Mouse (Mus musculus) stomach, embryonic 14.5 days (tissue): ENCODE data around the gene Fcf1. TPM values are rescaled to one million over a fixed set of nuclear protein-coding genes. Genes with fewer than 3 reads are reported as not detected.

Source experiments
- ATAC-seq: fragments of 200-750 bp; cut with Nextera tagmentation; 2 replicates; pipeline ENCODE4 v1.8.0; 2017; ENCODE audit warnings: low read depth, moderate TSS enrichment; ENCODE audit not compliant: insufficient number of reproducible peaks, insufficient read depth, low FRiP score
- H3K27ac ChIP-seq: fragments of 300-500 bp; sonication (generic); 2 replicates; pipeline ENCODE4 v1.5.1; 2014; ENCODE audit warnings: mild to moderate bottlenecking, low read length, moderate library complexity, mixed read lengths
- H3K27me3 ChIP-seq: fragments of 300-500 bp; sonication (generic); 2 replicates; pipeline ENCODE4 v1.6.1; 2014; ENCODE audit warnings: low read length, control low read depth, mixed read lengths; ENCODE audit not compliant: control insufficient read depth, insufficient read depth
- H3K36me3 ChIP-seq: fragments of 300-500 bp; sonication (generic); 2 replicates; pipeline ENCODE4 v1.6.1; 2014; ENCODE audit warnings: mild to moderate bottlenecking, control low read depth, low read length, moderate library complexity, mixed read lengths; ENCODE audit not compliant: control insufficient read depth, insufficient read depth
- H3K4me1 ChIP-seq: fragments of 300-500 bp; sonication (generic); 2 replicates; pipeline ENCODE4 v1.6.1; 2014; ENCODE audit warnings: low read length, control low read depth, mixed read lengths; ENCODE audit not compliant: control insufficient read depth, insufficient read depth
- H3K4me2 ChIP-seq: fragments of 300-500 bp; sonication (generic); replicated peaks from 2 replicates; pipeline ENCODE4 v1.6.1; 2014; ENCODE audit warnings: low read depth, low read length, control low read depth
- H3K4me3 ChIP-seq: fragments of 300-500 bp; sonication (generic); 2 replicates; pipeline ENCODE4 v1.5.1; 2014; ENCODE audit warnings: low read depth, low read length, control low read depth
- H3K9ac ChIP-seq: fragments of 300-500 bp; sonication (generic); replicated peaks from 2 replicates; pipeline ENCODE4 v1.6.1; 2014; ENCODE audit warnings: low read depth, mild to moderate bottlenecking, control low read depth, low read length, moderate library complexity, mixed read lengths
- H3K9me3 ChIP-seq: fragments of 300-500 bp; sonication (generic); 2 replicates; pipeline ENCODE4 v1.6.1; 2016; ENCODE audit warnings: low read depth, low read length, control low read depth; ENCODE audit not compliant: control insufficient read depth
- WGBS: fragments of 180-500 bp; shearing (Covaris S2); extraction: QIAGEN DNeasy Blood & Tissue Kit; methylation state at CpG from one replicate; pipeline ENCODE4 v1.1.7; 2014; 5-methylcytosine and 5-hydroxymethylcytosine counted together
- polyA plus RNA-seq: library from polyadenylated mRNA; unstranded; fragments of >200 nt; fragmentation: Nextera tagmentation; extraction: Ambion mirVana; gene quantifications from 2 replicates; pipeline ENCODE4 v1.2.1, GENCODE M21; 2014

Fcf1 gene
- 145 and 147 TPM in 2 replicates for polyA plus RNA-seq

GRCm38 (mm10) chr12:84970428-84971096, at the start of gene Fcf1, which contains the start of gene Arel1:
Fcf1 (plus strand) TSS chr12:84970897.
Arel1 (minus strand) TSS chr12:84970900.
- H3K4me1 ChIP-seq: peaks cover 12% of the 10 kb centered on the region
- WGBS: under 1% methylated on average over 42 of the region's 42 CpGs
- peak; percentile 84 for ATAC-seq
- peaks cover 17% of the 10 kb centered on the region; the same call in 1 of the 2 replicates for H3K36me3 ChIP-seq
- peak within 1 kb of the TSS; percentile 91 for H3K4me3 ChIP-seq
- peak within 1 kb of the TSS; percentile 60 for H3K9ac ChIP-seq
- H3K4me2 ChIP-seq: peak within 1 kb of the TSS; percentile 96
- no peaks in the 10 kb centered on the region for H3K27me3 ChIP-seq
- H3K9me3 ChIP-seq: no peaks in the 10 kb centered on the region
- H3K27ac ChIP-seq: peak within 1 kb of the TSS; percentile 52; the same call in 1 of the 2 replicates

GRCm38 (mm10) chr12:84921881-84922419, 48.7 kb upstream of the Fcf1 start:
- H3K4me1 ChIP-seq: no peaks in the 10 kb centered on the region
- no peaks in the 10 kb centered on the region for H3K9me3 ChIP-seq
- H3K9ac ChIP-seq: no peak overlapping the region
- ATAC-seq: no peak
- H3K27ac ChIP-seq: no peak overlapping the region
- no peak overlapping the region for H3K4me2 ChIP-seq
- no peak overlapping the region for H3K4me3 ChIP-seq
- 76% methylated on average over 8 of the region's 8 CpGs for WGBS
- H3K27me3 ChIP-seq: no peaks in the 10 kb centered on the region
- peaks cover 23% of the 10 kb centered on the region for H3K36me3 ChIP-seq

- no peaks in the 10 kb centered on the region for H3K9me3 ChIP-seq
- H3K36me3 ChIP-seq: peaks cover 30% of the 10 kb centered on the region
- WGBS: 96% methylated on average over 5 of the region's 5 CpGs
Measured at GRCm38 (mm10) chr12:84924324-84924723, 46.4 kb upstream of the Fcf1 start.

GRCm38 (mm10) chr12:84926542-84926941, 44.2 kb upstream of the Fcf1 start:
- Histone ChIP-seq H3K9me3 (no peaks in the 10 kb centered on the region), H3K4me3 (no peak overlapping the region), H3K27ac (no peak overlapping the region), H3K36me3 (peaks cover 33% of the 10 kb centered on the region), H3K4me1 (no peaks in the 10 kb centered on the region), H3K27me3 (no peaks in the 10 kb centered on the region), H3K9ac (no peak overlapping the region), H3K4me2 (no peak overlapping the region)
- WGBS: 89% methylated on average over 6 of the region's 6 CpGs
- ATAC-seq: no peak

More at GRCm38 (mm10) chr12:84924324-84924723, 46.4 kb upstream of the Fcf1 start:
- no peak overlapping the region for H3K9ac ChIP-seq
- no peak overlapping the region for H3K4me3 ChIP-seq
- H3K4me2 ChIP-seq: no peak overlapping the region
- H3K27me3 ChIP-seq: no peaks in the 10 kb centered on the region
- no peak overlapping the region for H3K27ac ChIP-seq
- no peaks in the 10 kb centered on the region for H3K4me1 ChIP-seq
- no peak for ATAC-seq

GRCm38 (mm10) chr12:84932210-84932609, 38.5 kb upstream of the Fcf1 start:
- Histone ChIP-seq H3K36me3 (peaks cover 34% of the 10 kb centered on the region), H3K9me3 (no peaks in the 10 kb centered on the region), H3K4me3 (no peak overlapping the region), H3K27ac (no peak overlapping the region), H3K4me1 (no peaks in the 10 kb centered on the region), H3K4me2 (no peak overlapping the region), H3K9ac (no peak overlapping the region), H3K27me3 (no peaks in the 10 kb centered on the region)
- no peak for ATAC-seq
- 89% methylated on average over 6 of the region's 6 CpGs for WGBS

- WGBS: 72% methylated on average over 5 of the region's 5 CpGs
- no peak overlapping the region for H3K9ac ChIP-seq
- peaks cover 29% of the 10 kb centered on the region for H3K36me3 ChIP-seq
- no peak overlapping the region for H3K4me3 ChIP-seq
- no peaks in the 10 kb centered on the region for H3K9me3 ChIP-seq
- no peak overlapping the region for H3K27ac ChIP-seq
- H3K27me3 ChIP-seq: no peaks in the 10 kb centered on the region
- H3K4me1 ChIP-seq: no peaks in the 10 kb centered on the region
- ATAC-seq: no peak
- no peak overlapping the region for H3K4me2 ChIP-seq
Measured at GRCm38 (mm10) chr12:84935343-84935742, 35.4 kb upstream of the Fcf1 start.

- peaks cover 16% of the 10 kb centered on the region for H3K36me3 ChIP-seq
- WGBS: 95% methylated on average over 7 of the region's 7 CpGs
- ATAC-seq: no peak
Measured at GRCm38 (mm10) chr12:84939117-84939516, 31.6 kb upstream of the Fcf1 start.

GRCm38 (mm10) chr12:84940343-84940742, 30.4 kb upstream of the Fcf1 start:
- no peak overlapping the region for H3K9ac ChIP-seq
- no peaks in the 10 kb centered on the region for H3K4me1 ChIP-seq
- no peak overlapping the region for H3K4me2 ChIP-seq
- H3K36me3 ChIP-seq: peaks cover 13% of the 10 kb centered on the region
- H3K4me3 ChIP-seq: no peak overlapping the region
- H3K27ac ChIP-seq: no peak overlapping the region
- no peak for ATAC-seq
- WGBS: 64% methylated on average over 7 of the region's 7 CpGs
- no peaks in the 10 kb centered on the region for H3K27me3 ChIP-seq
- no peaks in the 10 kb centered on the region for H3K9me3 ChIP-seq

More at GRCm38 (mm10) chr12:84939117-84939516, 31.6 kb upstream of the Fcf1 start:
- no peaks in the 10 kb centered on the region for H3K9me3 ChIP-seq
- H3K4me3 ChIP-seq: no peak overlapping the region
- H3K4me2 ChIP-seq: no peak overlapping the region
- no peak overlapping the region for H3K9ac ChIP-seq
- no peaks in the 10 kb centered on the region for H3K27me3 ChIP-seq
- H3K27ac ChIP-seq: no peak overlapping the region
- H3K4me1 ChIP-seq: no peaks in the 10 kb centered on the region
